Mouse (Mus musculus) liver, embryonic 14.5 days (tissue): ENCODE data around the gene Slc25a16. TPM values are rescaled to one million over a fixed set of nuclear protein-coding genes. Genes with fewer than 3 reads are reported as not detected.

Experiments used
- ATAC-seq: fragments of 200-750 bp; cut with Nextera tagmentation; 2 replicates; pipeline ENCODE4 v1.8.0; 2017; ENCODE audit warnings: moderate number of reproducible peaks, mild to moderate bottlenecking, moderate library complexity; ENCODE audit not compliant: insufficient read depth
- DNase-seq, 3 experiments: peaks; one replicate each; pipeline ENCODE4 v3.0.0-alpha.2; 2012 to 2013; ENCODE audit warnings: low read depth in 3 of 3, low spot score in 3 of 3
- H3K27ac ChIP-seq: fragments of 300-500 bp; sonication (generic); 2 replicates; pipeline ENCODE4 v1.5.1; 2014; ENCODE audit warnings: moderate library complexity, mild to moderate bottlenecking, control low read depth, inconsistent platforms
- H3K27me3 ChIP-seq: fragments of 300-500 bp; sonication (generic); 2 replicates; pipeline ENCODE4 v1.6.1; 2014; ENCODE audit warnings: mild to moderate bottlenecking, low read length, moderate library complexity; ENCODE audit not compliant: control insufficient read depth, insufficient read depth
- H3K36me3 ChIP-seq: fragments of 300-500 bp; sonication (generic); replicated peaks from 2 replicates; pipeline ENCODE4 v1.6.1; 2014; ENCODE audit warnings: low read depth; ENCODE audit not compliant: control insufficient read depth, insufficient read depth
- H3K4me1 ChIP-seq, 2 experiments: fragments of 200-500 bp in 1 of 2; fragments of 300-500 bp in 1 of 2; sonication (generic) in 1 of 2; replicated peaks; 2 replicates each; pipeline ENCODE4 v1.6.1; 2012 to 2014; ENCODE audit warnings: antibody characterized with exemption in 1 of 2, inconsistent platforms in 1 of 2, low read length in 1 of 2; ENCODE audit not compliant: control insufficient read depth in 2 of 2, insufficient read depth in 2 of 2
- H3K4me2 ChIP-seq: fragments of 300-500 bp; sonication (generic); 2 replicates; pipeline ENCODE4 v1.6.1; 2014; ENCODE audit warnings: low read depth, mild to moderate bottlenecking, control low read depth, moderate library complexity
- H3K4me3 ChIP-seq, 2 experiments: fragments of 200-500 bp in 1 of 2; fragments of 300-500 bp in 1 of 2; sonication (generic) in 1 of 2; 2 replicates each; pipeline ENCODE4 v1.5.1; 2012 to 2014; ENCODE audit warnings: low read depth in 2 of 2, low read length in 2 of 2, mild to moderate bottlenecking in 2 of 2, control low read depth in 1 of 2, inconsistent platforms in 1 of 2, moderate library complexity in 1 of 2; ENCODE audit not compliant: insufficient read depth in 1 of 2
- H3K9ac ChIP-seq: fragments of 300-500 bp; sonication (generic); replicated peaks from 2 replicates; pipeline ENCODE4 v1.6.1; 2014; ENCODE audit warnings: mild to moderate bottlenecking, control low read depth, moderate library complexity
- H3K9me3 ChIP-seq: fragments of 300-500 bp; sonication (generic); 2 replicates; pipeline ENCODE4 v1.6.1; 2016; ENCODE audit warnings: low read length, mixed read lengths; ENCODE audit not compliant: control insufficient read depth
- CTCF ChIP-seq: IDR thresholded peaks from 2 replicates; pipeline ENCODE4 v1.5.1; 2016; ENCODE audit warnings: antibody characterized with exemption, low read depth, control low read depth
- EP300 ChIP-seq: IDR thresholded peaks from 2 replicates; pipeline ENCODE4 v1.6.1; 2016; ENCODE audit warnings: antibody characterized with exemption, low read depth
- WGBS: fragments of 180-500 bp; shearing (Covaris S2); extraction: QIAGEN DNeasy Blood & Tissue Kit; methylation state at CpG from one replicate; pipeline ENCODE4 v1.1.7; 2014; ENCODE audit not compliant: insufficient replicate concordance; 5-methylcytosine and 5-hydroxymethylcytosine counted together
- polyA plus RNA-seq, 2 experiments: library from polyadenylated mRNA; depleted of rRNA in 1 of 2; stranded (reverse) in 1 of 2; unstranded in 1 of 2; fragments of >200 nt; fragmentation: Nextera tagmentation in 1 of 2; extraction: Ambion mirVana in 1 of 2; gene quantifications; 2 replicates each; pipeline versions ENCODE4 v1.2.1 to v1.2.3; 2012 to 2014

Gene Slc25a16
- polyA plus RNA-seq, 2 experiments, result 6.2 to 7.0 TPM

- Histone ChIP-seq H3K9ac (no peak overlapping the region), H3K4me3 (no peak overlapping the region), H3K4me1 (0 out of 4 replicates have a peak, but pooled peaks cover 2 to 3% of the 10 kb centered on the region in 2 experiments), H3K27me3 (peaks cover 24% of the 10 kb centered on the region), H3K36me3 (no peaks in the 10 kb centered on the region), H3K27ac (no peak overlapping the region), H3K9me3 (no peaks in the 10 kb centered on the region), H3K4me2 (no peak overlapping the region)
- 32% methylated on average over 9 of the region's 9 CpGs for WGBS
- TF ChIP-seq CTCF, result no peak
- TF ChIP-seq EP300, result no peak
- ATAC-seq (no peak), DNase-seq (no peak)
These were observed 36.5 kb upstream of the Slc25a16 start for GRCm38 (mm10) chr10:62883933-62884372.

DNA sequence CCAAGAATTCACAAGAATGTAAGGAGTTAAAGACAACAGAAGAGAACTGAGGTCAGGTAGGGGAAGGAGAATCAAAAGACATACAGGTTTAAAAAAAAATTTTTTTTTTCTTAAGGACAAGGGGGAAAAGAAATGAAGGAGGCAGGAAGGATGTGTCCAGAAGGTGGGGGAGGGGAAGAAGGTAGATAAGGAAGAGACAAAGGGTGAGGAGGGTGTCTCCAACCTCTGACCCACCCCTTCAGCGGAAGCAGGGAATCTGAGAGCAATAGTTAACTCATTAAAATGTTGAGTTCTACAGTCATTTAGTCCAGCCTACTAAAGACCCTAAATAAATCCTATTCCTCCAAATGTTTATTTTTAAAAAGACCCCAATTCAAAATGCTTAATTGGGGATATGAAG is 35.9 kb upstream of the Slc25a16 start:
- H3K4me3 ChIP-seq, result no peak overlapping the region
- H3K27me3 ChIP-seq, result peaks cover 24% of the 10 kb centered on the region
- 30% methylated on average over 1 of the region's 1 CpGs for WGBS
- 0 out of 4 replicates have a peak, but pooled peaks cover 2 to 3% of the 10 kb centered on the region in 2 experiments for H3K4me1 ChIP-seq
- H3K27ac ChIP-seq, result no peak overlapping the region
- no peak for TF ChIP-seq CTCF
- no peak for TF ChIP-seq EP300
- ATAC-seq (no peak), DNase-seq (no peak)
- no peak overlapping the region for H3K9ac ChIP-seq
- no peak overlapping the region for H3K4me2 ChIP-seq
- H3K36me3 ChIP-seq, result no peaks in the 10 kb centered on the region
- no peaks in the 10 kb centered on the region for H3K9me3 ChIP-seq

GRCm38 (mm10) chr10:62885460-62885859 is 35.0 kb upstream of the Slc25a16 start:
- no peak for DNase-seq
- 16% methylated on average over 10 of the region's 10 CpGs for WGBS
- peak overlapping the region in 1 of 2 experiments; percentile 52; a peak in 1 of 4 replicates for H3K4me3 ChIP-seq
- H3K9me3 ChIP-seq, result no peaks in the 10 kb centered on the region
- H3K9ac ChIP-seq, result no peak overlapping the region
- no peaks in the 10 kb centered on the region for H3K36me3 ChIP-seq
- no peak overlapping the region for H3K27ac ChIP-seq
- no peak for TF ChIP-seq EP300
- no peak for TF ChIP-seq CTCF
- peaks cover 24% of the 10 kb centered on the region for H3K27me3 ChIP-seq
- peak overlapping the region; percentile 74 for H3K4me2 ChIP-seq
- H3K4me1 ChIP-seq, result 0 out of 4 replicates have a peak, but pooled peaks cover 2 to 3% of the 10 kb centered on the region in 2 experiments
- no peak for ATAC-seq

- Histone ChIP-seq H3K4me2 (peak overlapping the region; percentile 74), H3K27me3 (peaks cover 24% of the 10 kb centered on the region), H3K4me3 (peak overlapping the region; percentile 52 to 55), H3K4me1 (0 out of 4 replicates have a peak, but pooled peaks cover 2 to 3% of the 10 kb centered on the region in 2 experiments), H3K9ac (0 out of 2 replicates have a peak overlapping the region, but pooled peaks have one; percentile 7), H3K9me3 (no peaks in the 10 kb centered on the region), H3K36me3 (no peaks in the 10 kb centered on the region), H3K27ac (no peak overlapping the region)
- TF ChIP-seq CTCF (no peak), EP300 (no peak)
- under 1% methylated on average over 38 of the region's 38 CpGs for WGBS
- ATAC-seq (peak; percentile 13; the same call in 1 of the 2 replicates), DNase-seq (no peak)
These were observed 34.2 kb upstream of the Slc25a16 start for GRCm38 (mm10) chr10:62885969-62886798.
